Mouse (Mus musculus): ENCODE results near the gene Abcb6.

DNA sequence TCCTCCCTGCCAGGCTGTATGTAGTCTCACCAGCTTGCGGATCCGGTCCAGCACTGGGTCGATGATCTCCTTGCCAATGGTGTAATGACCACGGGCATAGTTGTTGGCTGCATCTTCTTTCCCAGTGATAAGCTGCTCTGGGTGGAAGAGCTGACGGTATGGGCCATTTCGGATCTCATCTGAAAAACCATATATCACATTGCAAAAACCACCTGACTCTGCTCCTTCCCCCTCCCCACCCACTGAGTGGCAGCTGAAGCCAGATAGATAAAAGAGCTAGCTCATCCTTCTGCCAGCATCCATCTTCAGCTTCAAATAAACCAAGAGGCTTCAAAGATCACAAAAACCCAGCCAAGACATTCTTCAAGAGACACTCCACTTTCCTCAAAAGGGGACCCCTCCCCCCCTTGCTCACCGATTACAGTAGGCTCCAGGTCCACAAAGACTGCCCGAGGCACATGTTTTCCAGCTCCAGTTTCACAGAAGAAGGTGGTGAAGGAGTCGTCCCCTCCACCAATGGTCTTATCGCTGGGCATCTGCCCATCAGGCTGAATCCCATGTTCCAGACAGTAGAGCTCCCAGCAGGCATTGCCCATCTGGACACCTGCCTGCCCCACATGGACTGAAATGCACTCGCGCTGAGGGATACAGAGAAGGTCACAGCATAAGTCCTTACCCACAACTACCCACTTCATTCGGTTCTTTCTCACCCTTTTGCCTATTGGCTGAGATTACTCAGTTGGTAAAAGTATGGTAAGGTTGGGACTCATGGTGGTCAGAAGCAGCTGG lies 36.8 kb upstream of the Abcb6 start:
- TF ChIP-seq CTCF (IDR thresholded peaks at IDR 0.05; ENCODE audit: low read depth, low read length) = no peak
- no peak for TF ChIP-seq POLR2A (IDR thresholded peaks at IDR 0.05; ENCODE audit: borderline replicate concordance, low read depth, low read length)

Data from bone marrow macrophage, adult 2 months (primary cell).